ENCODE assay signal across 13 mouse cellular contexts in genomic region chr11:52368176-52368985, GRCm38 (mm10). TPM values are rescaled to one million over a fixed set of nuclear protein-coding genes. Genes with fewer than 3 reads are reported as not detected.
A peak's percentile ranks its signal among the peaks of the same experiment; 100 is the strongest.
DNase-seq lines count a peak whose midpoint lies in the region; TF ChIP-seq lines count a peak whose summit lies in the region.
"Had no signal": no experiment of that assay in that cellular context is flagged by ENCODE, and none has a peak within 500 bp of the region (broad histone marks: within the 10 kb centered on the region; RNA-seq: fewer than 3 reads in every experiment).

No protein-coding gene starts in this region.

- DNase-seq in kidney, adult 2 months, result no peak
- no peak for DNase-seq in kidney, postnatal 4 days
- peak; percentile 53 for DNase-seq in R1 (ENCODE audit: low read depth, low spot score)
- no peak for DNase-seq in right cerebral cortex, adult 2 months (ENCODE audit: low spot score in 2 of 2)
- no peak for DNase-seq in cerebellum, adult 8-10 months
- DNase-seq: cerebellum, postnatal 36 days; gastrocnemius, postnatal 36 days; layer of hippocampus, adult 9-11 months had no signal

- H3K4me1 ChIP-seq in kidney, adult 2 months (ENCODE audit: control insufficient read depth, insufficient read depth, low read length), result peaks cover 36% of the 10 kb centered on the region
- peaks cover 9% of the 10 kb centered on the region for H3K4me1 ChIP-seq in ES-Bruce4 (ENCODE audit: control insufficient read depth, insufficient read depth, low read length)
- H3K4me1 ChIP-seq in megakaryocyte, embryonic 14.5 days, result peaks cover 100% of the 10 kb centered on the region

- no peak overlapping the region for H3K9ac ChIP-seq in ES-Bruce4 (ENCODE audit: low read depth, poor library complexity, severe bottlenecking)
- H3K9ac ChIP-seq: embryonic facial prominence, embryonic 15.5 days; forebrain, embryonic 15.5 days; limb, embryonic 15.5 days had no signal

- TF ChIP-seq POLR2A in kidney, adult 2 months (IDR thresholded peaks at IDR 0.05; ENCODE audit: low read depth, low read length), result no peak
- TF ChIP-seq POLR2A in ES-Bruce4 (IDR thresholded peaks at IDR 0.05; ENCODE audit: insufficient read depth, low read length), result no peak

- H3K9me3 ChIP-seq in ES-Bruce4 (replicated peaks; ENCODE audit: control insufficient read depth, insufficient read depth, low read length, poor library complexity, severe bottlenecking), result no peaks in the 10 kb centered on the region
- H3K9me3 ChIP-seq in megakaryocyte, embryonic 14.5 days, result no peaks in the 10 kb centered on the region
- H3K9me3 ChIP-seq: embryonic facial prominence, embryonic 15.5 days; forebrain, embryonic 15.5 days; limb, embryonic 15.5 days had no signal

- no peak for TF ChIP-seq CTCF in kidney, adult 2 months (conservative IDR thresholded peaks at IDR 0.05; ENCODE audit: insufficient read depth, insufficient read length, low read depth, low read length)
- no peak for TF ChIP-seq CTCF in ES-Bruce4 (IDR thresholded peaks at IDR 0.05; ENCODE audit: low read depth, low read length)

- WGBS in kidney, adult 2 months, result 32% methylated on average over 10 of the region's 10 CpGs

- peak overlapping the region; percentile 21; the same call in 1 of the 2 replicates for H3K27ac ChIP-seq in kidney, adult 2 months (ENCODE audit: insufficient read depth, low read depth, low read length)
- peak overlapping the region; percentile 48 for H3K27ac ChIP-seq in ES-Bruce4 (ENCODE audit: insufficient read depth, low read length)
- H3K27ac ChIP-seq: embryonic facial prominence, embryonic 15.5 days; forebrain, embryonic 15.5 days; limb, embryonic 15.5 days had no signal

- no peak overlapping the region for H3K4me3 ChIP-seq in kidney, adult 2 months (ENCODE audit: insufficient read depth, low read depth, low read length)
- no peak overlapping the region for H3K4me3 ChIP-seq in ES-Bruce4 (ENCODE audit: low read depth, low read length)
- peak overlapping the region; percentile 69 for H3K4me3 ChIP-seq in megakaryocyte, embryonic 14.5 days (replicated peaks)
- H3K4me3 ChIP-seq: embryonic facial prominence, embryonic 15.5 days; forebrain, embryonic 15.5 days; limb, embryonic 15.5 days had no signal

- no peaks in the 10 kb centered on the region for H3K27me3 ChIP-seq in kidney, adult 2 months (replicated peaks; ENCODE audit: control insufficient read depth, insufficient read depth, low read length)
- no peaks in the 10 kb centered on the region for H3K27me3 ChIP-seq in ES-Bruce4 (ENCODE audit: control insufficient read depth, insufficient read depth, low read length, poor library complexity, severe bottlenecking)
- H3K27me3 ChIP-seq in megakaryocyte, embryonic 14.5 days (replicated peaks), result no peaks in the 10 kb centered on the region
- H3K27me3 ChIP-seq: embryonic facial prominence, embryonic 15.5 days; forebrain, embryonic 15.5 days; limb, embryonic 15.5 days had no signal

- H3K36me3 ChIP-seq in kidney, adult 2 months (ENCODE audit: control insufficient read depth, insufficient read depth, low read length), result no peaks in the 10 kb centered on the region
- peaks cover 5% of the 10 kb centered on the region for H3K36me3 ChIP-seq in ES-Bruce4 (ENCODE audit: control insufficient read depth, insufficient read depth, low read length, poor library complexity, severe bottlenecking)
- H3K36me3 ChIP-seq in megakaryocyte, embryonic 14.5 days (replicated peaks; ENCODE audit: low read length), result peaks cover 36% of the 10 kb centered on the region
- H3K36me3 ChIP-seq: embryonic facial prominence, embryonic 15.5 days; forebrain, embryonic 15.5 days; limb, embryonic 15.5 days had no signal

- no peak for TF ChIP-seq EP300 in ES-Bruce4 (IDR thresholded peaks at IDR 0.05; ENCODE audit: insufficient read depth, low read depth, low read length)

RNA-seq across cellular contexts. Expression of gene Vdac1, which starts 7.7 kb away (rescaled TPM):
- 259 and 341 TPM in 2 replicates for polyA plus RNA-seq in kidney, adult 2 months (2012; rRNA removed)
- polyA plus RNA-seq in ES-Bruce4 (2011; ENCODE audit: insufficient read depth, insufficient read length, low read depth, missing spikeins), result 478 and 491 TPM in 2 replicates
- 11.2 and 27.3 TPM in 2 replicates for polyA plus RNA-seq in megakaryocyte, embryonic 14.5 days (2012; ENCODE audit: insufficient read depth, low replicate concordance)

RNA-seq across cellular contexts. Expression of gene 9530068E07Rik, which starts 27.8 kb away (rescaled TPM):
- polyA plus RNA-seq in kidney, adult 2 months (2012; rRNA removed), result 219 and 245 TPM in 2 replicates
- 53.7 and 54.9 TPM in 2 replicates for polyA plus RNA-seq in ES-Bruce4 (2011; ENCODE audit: insufficient read depth, insufficient read length, low read depth, missing spikeins)
- polyA plus RNA-seq in megakaryocyte, embryonic 14.5 days (2012; ENCODE audit: insufficient read depth, low replicate concordance), result 87.8 and 171 TPM in 2 replicates
